Mouse (Mus musculus): ENCODE measurements around the gene Arl4c. TPM values are rescaled to one million over a fixed set of nuclear protein-coding genes. Genes with fewer than 3 reads are reported as not detected.

Arl4c gene
- polyA plus RNA-seq (2014; fragmentation: Nextera tagmentation; extraction: Ambion mirVana) = 23.0 and 26.2 TPM in 2 replicates

DNA sequence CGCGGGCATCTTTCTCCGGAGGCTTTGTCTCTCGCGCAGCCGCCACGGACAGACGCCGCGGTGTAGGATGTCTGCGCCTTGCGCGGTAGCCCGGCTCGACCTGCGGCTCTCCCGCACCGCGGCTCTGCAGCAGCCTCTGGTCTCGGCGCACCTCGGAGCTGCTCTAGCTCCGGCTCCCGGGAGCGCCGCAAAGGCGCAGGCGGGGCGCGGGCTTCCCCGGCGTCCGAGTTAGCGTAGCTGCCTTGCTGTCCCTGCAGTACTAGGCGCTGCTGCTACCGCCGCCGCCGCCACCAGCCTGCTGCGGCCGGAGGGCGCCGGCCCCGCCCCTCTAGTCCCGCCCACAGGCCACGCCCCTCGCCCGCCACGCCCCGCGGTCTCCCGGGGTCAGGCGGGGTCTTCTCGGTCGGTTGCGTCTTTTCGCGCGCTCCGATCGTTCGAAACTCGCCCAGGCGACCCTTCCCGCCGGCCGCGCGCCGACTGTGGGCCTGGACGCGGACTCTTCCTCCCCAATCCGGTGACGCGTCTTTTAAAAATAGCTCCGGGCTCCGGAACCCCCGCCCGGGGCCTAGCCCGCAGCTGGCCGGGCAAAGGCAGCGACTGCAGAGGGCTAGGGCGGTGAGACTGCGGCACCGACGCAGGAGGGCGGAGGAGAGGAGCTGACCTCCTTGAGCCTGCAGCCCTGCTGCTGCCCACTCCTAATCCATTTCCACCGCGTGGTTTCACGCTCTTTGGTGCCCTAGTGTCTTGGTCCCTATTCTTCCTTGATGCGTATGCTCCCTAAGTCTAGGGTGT is at the start of gene Arl4c:
Gene Arl4c (minus strand): TSS at position 352 of the 792 bp plus-strand sequence.
- Histone ChIP-seq H3K9me3 (ENCODE audit: control insufficient read depth, low read length) (no peaks in the 10 kb centered on the region), H3K4me1 (replicated peaks; ENCODE audit: control insufficient read depth, insufficient read depth, low read length) (peaks cover 22% of the 10 kb centered on the region), H3K4me3 (replicated peaks; ENCODE audit: low read length) (peak within 1 kb of the TSS; percentile 92), H3K4me2 (replicated peaks) (peak within 1 kb of the TSS; percentile 76), H3K27ac (peak within 1 kb of the TSS; percentile 98), H3K27me3 (ENCODE audit: control insufficient read depth, insufficient read depth, low read length) (no peaks in the 10 kb centered on the region), H3K9ac (peak within 1 kb of the TSS; percentile 99), H3K36me3 (replicated peaks; ENCODE audit: control insufficient read depth, insufficient read depth) (peaks cover 7% of the 10 kb centered on the region)
- WGBS = under 1% methylated on average over 85 of the region's 91 CpGs
- DNase-seq (ENCODE audit: low spot score) = peak; percentile 86
- ATAC-seq (ENCODE audit: low FRiP score) = peak; percentile 85

DNA sequence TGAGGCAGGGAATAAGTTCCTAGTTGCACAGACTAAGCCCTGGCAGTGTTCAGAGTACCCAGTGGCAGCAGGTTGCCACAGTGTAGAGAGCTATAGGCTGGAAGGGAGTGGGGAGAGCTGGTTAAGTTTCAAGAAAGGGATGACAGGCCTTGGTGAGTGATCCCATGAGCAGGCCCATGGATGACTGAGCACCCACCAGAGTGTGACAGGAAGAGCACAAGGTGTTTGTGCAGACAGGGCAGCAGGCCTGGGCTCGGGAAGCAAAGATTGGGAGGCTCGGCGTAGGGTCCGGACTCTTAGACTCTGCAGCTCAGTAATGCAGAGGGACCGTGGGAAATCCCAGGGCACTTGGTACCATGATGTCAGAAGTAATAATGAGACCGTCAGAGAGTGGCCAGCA is 49.3 kb upstream of the Arl4c start:
- Histone ChIP-seq H3K4me3 (replicated peaks; ENCODE audit: low read length) (no peak overlapping the region), H3K27me3 (ENCODE audit: control insufficient read depth, insufficient read depth, low read length) (no peaks in the 10 kb centered on the region), H3K9me3 (ENCODE audit: control insufficient read depth, low read length) (no peaks in the 10 kb centered on the region), H3K9ac (no peak overlapping the region), H3K27ac (no peak overlapping the region), H3K4me1 (replicated peaks; ENCODE audit: control insufficient read depth, insufficient read depth, low read length) (no peaks in the 10 kb centered on the region), H3K4me2 (replicated peaks) (no peak overlapping the region), H3K36me3 (replicated peaks; ENCODE audit: control insufficient read depth, insufficient read depth) (no peaks in the 10 kb centered on the region)
- no peak for DNase-seq (ENCODE audit: low spot score)
- ATAC-seq (ENCODE audit: low FRiP score) = no peak
- WGBS = 71% methylated on average over 6 of the region's 6 CpGs

DNA sequence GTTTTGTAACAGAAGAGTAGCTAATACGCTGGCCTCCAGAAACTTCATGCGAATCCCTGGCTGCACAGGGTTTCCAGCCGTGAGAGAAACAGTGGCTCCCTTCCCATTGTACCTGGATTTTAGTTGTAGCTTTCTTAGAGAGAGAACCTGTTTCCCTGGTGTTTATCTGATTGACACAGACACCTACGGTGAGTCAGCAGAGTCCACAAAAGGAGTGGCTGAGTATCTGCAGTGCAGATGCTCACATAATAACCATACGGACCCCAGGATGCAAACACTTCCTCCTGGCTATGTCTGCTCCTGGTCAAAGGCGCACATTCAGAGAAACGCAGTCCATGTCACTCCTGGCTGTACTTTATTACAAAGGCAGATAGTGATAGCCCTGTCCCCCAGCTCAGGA is 48.6 kb upstream of the Arl4c start:
- no peak overlapping the region for H3K27ac ChIP-seq
- 83% methylated on average over 7 of the region's 7 CpGs for WGBS
- ATAC-seq (ENCODE audit: low FRiP score) = no peak

GRCm38 (mm10) chr1:88750126-88750525 is 48.1 kb upstream of the Arl4c start:
- no peak for DNase-seq (ENCODE audit: low spot score)
- H3K27me3 ChIP-seq (ENCODE audit: control insufficient read depth, insufficient read depth, low read length) = no peaks in the 10 kb centered on the region
- no peak overlapping the region for H3K4me2 ChIP-seq (replicated peaks)
- H3K9ac ChIP-seq = no peak overlapping the region
- H3K9me3 ChIP-seq (ENCODE audit: control insufficient read depth, low read length) = no peaks in the 10 kb centered on the region
- H3K4me1 ChIP-seq (replicated peaks; ENCODE audit: control insufficient read depth, insufficient read depth, low read length) = no peaks in the 10 kb centered on the region
- 92% methylated on average over 3 of the region's 3 CpGs for WGBS
- ATAC-seq (ENCODE audit: low FRiP score) = no peak
- no peaks in the 10 kb centered on the region for H3K36me3 ChIP-seq (replicated peaks; ENCODE audit: control insufficient read depth, insufficient read depth)
- H3K4me3 ChIP-seq (replicated peaks; ENCODE audit: low read length) = no peak overlapping the region
- no peak overlapping the region for H3K27ac ChIP-seq

More for the DNA sequence above, 48.6 kb upstream of the Arl4c start:
- no peaks in the 10 kb centered on the region for H3K27me3 ChIP-seq (ENCODE audit: control insufficient read depth, insufficient read depth, low read length)
- DNase-seq (ENCODE audit: low spot score) = no peak
- H3K9ac ChIP-seq = no peak overlapping the region
- no peaks in the 10 kb centered on the region for H3K9me3 ChIP-seq (ENCODE audit: control insufficient read depth, low read length)
- no peak overlapping the region for H3K4me3 ChIP-seq (replicated peaks; ENCODE audit: low read length)
- no peaks in the 10 kb centered on the region for H3K36me3 ChIP-seq (replicated peaks; ENCODE audit: control insufficient read depth, insufficient read depth)
- H3K4me2 ChIP-seq (replicated peaks) = no peak overlapping the region
- H3K4me1 ChIP-seq (replicated peaks; ENCODE audit: control insufficient read depth, insufficient read depth, low read length) = no peaks in the 10 kb centered on the region

GRCm38 (mm10) chr1:88749106-88749505 is 47.1 kb upstream of the Arl4c start:
- no peak overlapping the region for H3K4me2 ChIP-seq (replicated peaks)
- 84% methylated on average over 8 of the region's 8 CpGs for WGBS
- no peak for ATAC-seq (ENCODE audit: low FRiP score)
- no peaks in the 10 kb centered on the region for H3K9me3 ChIP-seq (ENCODE audit: control insufficient read depth, low read length)
- H3K27ac ChIP-seq = no peak overlapping the region
- H3K27me3 ChIP-seq (ENCODE audit: control insufficient read depth, insufficient read depth, low read length) = no peaks in the 10 kb centered on the region
- H3K4me3 ChIP-seq (replicated peaks; ENCODE audit: low read length) = no peak overlapping the region
- H3K4me1 ChIP-seq (replicated peaks; ENCODE audit: control insufficient read depth, insufficient read depth, low read length) = no peaks in the 10 kb centered on the region
- H3K9ac ChIP-seq = no peak overlapping the region
- DNase-seq (ENCODE audit: low spot score) = no peak
- no peaks in the 10 kb centered on the region for H3K36me3 ChIP-seq (replicated peaks; ENCODE audit: control insufficient read depth, insufficient read depth)

DNA sequence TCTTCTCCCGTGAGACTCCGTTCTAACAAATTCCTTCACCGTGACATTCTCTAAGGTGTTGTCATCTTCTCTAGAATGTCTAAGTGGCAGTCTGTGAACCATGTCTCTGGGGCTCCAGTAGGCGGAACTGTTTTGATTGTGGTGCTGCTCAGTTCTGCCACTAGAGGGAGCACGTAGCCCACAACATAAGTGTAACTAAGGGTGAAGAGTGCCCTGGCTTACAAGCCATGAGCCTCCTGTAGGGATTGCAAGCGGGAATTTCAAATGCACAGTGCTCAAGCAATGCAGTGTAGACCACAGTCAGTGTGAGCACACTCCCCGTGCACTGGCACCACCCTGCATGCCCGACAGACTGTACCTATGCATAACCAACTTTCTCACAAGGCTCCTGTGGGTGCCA is 43.2 kb upstream of the Arl4c start:
- H3K4me2 ChIP-seq (replicated peaks) = no peak overlapping the region
- no peaks in the 10 kb centered on the region for H3K36me3 ChIP-seq (replicated peaks; ENCODE audit: control insufficient read depth, insufficient read depth)
- H3K4me3 ChIP-seq (replicated peaks; ENCODE audit: low read length) = no peak overlapping the region
- H3K9ac ChIP-seq = no peak overlapping the region
- no peaks in the 10 kb centered on the region for H3K4me1 ChIP-seq (replicated peaks; ENCODE audit: control insufficient read depth, insufficient read depth, low read length)
- no peaks in the 10 kb centered on the region for H3K9me3 ChIP-seq (ENCODE audit: control insufficient read depth, low read length)
- DNase-seq (ENCODE audit: low spot score) (peak; percentile 94), ATAC-seq (ENCODE audit: low FRiP score) (peak; percentile 77)
- H3K27ac ChIP-seq = no peak overlapping the region
- H3K27me3 ChIP-seq (ENCODE audit: control insufficient read depth, insufficient read depth, low read length) = no peaks in the 10 kb centered on the region
- WGBS = 6% methylated on average over 8 of the region's 8 CpGs

DNA sequence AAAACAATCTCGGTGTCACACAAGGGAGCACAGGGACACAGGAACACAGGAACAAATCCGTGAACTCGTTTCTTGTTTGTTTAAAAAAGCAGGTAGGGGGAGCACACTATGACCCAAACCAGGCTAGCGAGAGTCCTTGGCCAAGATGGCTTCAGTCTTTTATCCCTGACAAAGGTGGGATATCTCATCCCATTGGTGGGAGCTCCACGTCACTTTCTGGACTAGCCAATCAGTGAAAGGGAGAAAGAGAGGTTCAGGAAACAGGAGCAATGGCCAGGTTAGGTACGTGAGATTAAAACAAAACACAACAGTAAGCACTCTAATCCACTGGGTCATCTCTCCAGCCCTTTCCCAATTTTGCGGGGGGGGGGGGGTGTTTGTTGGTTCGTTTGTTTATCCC is 42.2 kb upstream of the Arl4c start:
- no peak overlapping the region for H3K9ac ChIP-seq

DNA sequence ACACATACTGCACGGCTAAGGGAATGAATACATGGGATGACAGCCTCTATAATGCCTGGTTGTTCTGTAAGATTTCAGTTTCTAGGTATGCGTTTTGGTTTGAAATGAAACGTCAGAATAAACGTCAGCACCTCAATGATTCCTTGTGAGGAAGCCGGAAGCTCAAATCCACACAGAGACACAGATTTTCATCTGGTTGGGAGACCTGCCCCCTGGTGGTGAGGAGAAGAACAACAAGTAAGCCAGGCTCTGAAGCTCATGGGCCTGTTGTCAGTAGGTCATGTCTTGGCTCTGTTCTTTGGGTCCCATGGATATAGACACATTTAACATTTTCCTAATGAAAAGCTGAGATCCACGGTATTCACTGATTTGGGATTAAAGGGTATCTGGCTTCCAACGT is 40.4 kb upstream of the Arl4c start:
- H3K4me2 ChIP-seq (replicated peaks) = no peak overlapping the region
- H3K4me1 ChIP-seq (replicated peaks; ENCODE audit: control insufficient read depth, insufficient read depth, low read length) = no peaks in the 10 kb centered on the region
- ATAC-seq (ENCODE audit: low FRiP score) (no peak), DNase-seq (ENCODE audit: low spot score) (peak; percentile 86)
- H3K9ac ChIP-seq = no peak overlapping the region
- H3K27me3 ChIP-seq (ENCODE audit: control insufficient read depth, insufficient read depth, low read length) = no peaks in the 10 kb centered on the region
- no peaks in the 10 kb centered on the region for H3K36me3 ChIP-seq (replicated peaks; ENCODE audit: control insufficient read depth, insufficient read depth)
- H3K4me3 ChIP-seq (replicated peaks; ENCODE audit: low read length) = no peak overlapping the region
- 54% methylated on average over 7 of the region's 7 CpGs for WGBS
- H3K9me3 ChIP-seq (ENCODE audit: control insufficient read depth, low read length) = no peaks in the 10 kb centered on the region
- H3K27ac ChIP-seq = no peak overlapping the region

More for the DNA sequence above, 42.2 kb upstream of the Arl4c start:
- H3K27me3 ChIP-seq (ENCODE audit: control insufficient read depth, insufficient read depth, low read length) = no peaks in the 10 kb centered on the region
- DNase-seq (ENCODE audit: low spot score) (no peak), ATAC-seq (ENCODE audit: low FRiP score) (no peak)
- no peak overlapping the region for H3K4me2 ChIP-seq (replicated peaks)
- H3K27ac ChIP-seq = no peak overlapping the region
- no peak overlapping the region for H3K4me3 ChIP-seq (replicated peaks; ENCODE audit: low read length)
- WGBS = 74% methylated on average over 8 of the region's 8 CpGs
- no peaks in the 10 kb centered on the region for H3K36me3 ChIP-seq (replicated peaks; ENCODE audit: control insufficient read depth, insufficient read depth)
- H3K4me1 ChIP-seq (replicated peaks; ENCODE audit: control insufficient read depth, insufficient read depth, low read length) = no peaks in the 10 kb centered on the region
- H3K9me3 ChIP-seq (ENCODE audit: control insufficient read depth, low read length) = no peaks in the 10 kb centered on the region

DNA sequence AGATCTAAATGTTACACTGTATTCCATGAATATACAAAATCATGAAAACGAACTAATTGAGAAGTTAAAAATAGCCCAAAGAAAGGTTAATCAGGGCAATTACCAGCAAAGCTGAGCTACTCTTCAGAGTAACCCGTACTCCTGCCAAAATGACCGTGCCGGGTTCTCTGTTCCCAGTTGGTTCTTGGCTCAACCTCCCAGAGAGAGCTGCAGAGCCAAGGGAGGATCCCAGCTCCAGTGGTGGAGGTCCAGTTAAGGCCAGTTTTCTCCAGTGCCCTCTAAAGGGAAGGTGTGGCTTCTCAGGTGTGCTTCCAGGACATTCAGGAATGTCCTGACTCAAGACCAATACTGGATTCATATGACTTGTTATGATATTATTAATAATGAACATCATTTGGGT is 37.5 kb upstream of the Arl4c start:
- H3K9ac ChIP-seq = no peak overlapping the region
- 81% methylated on average over 4 of the region's 4 CpGs for WGBS

More for the DNA sequence above, 37.5 kb upstream of the Arl4c start:
- H3K9me3 ChIP-seq (ENCODE audit: control insufficient read depth, low read length) = no peaks in the 10 kb centered on the region
- H3K27ac ChIP-seq = no peak overlapping the region
- DNase-seq (ENCODE audit: low spot score) (no peak), ATAC-seq (ENCODE audit: low FRiP score) (no peak)
- no peaks in the 10 kb centered on the region for H3K27me3 ChIP-seq (ENCODE audit: control insufficient read depth, insufficient read depth, low read length)
- H3K36me3 ChIP-seq (replicated peaks; ENCODE audit: control insufficient read depth, insufficient read depth) = no peaks in the 10 kb centered on the region
- H3K4me1 ChIP-seq (replicated peaks; ENCODE audit: control insufficient read depth, insufficient read depth, low read length) = no peaks in the 10 kb centered on the region
- no peak overlapping the region for H3K4me3 ChIP-seq (replicated peaks; ENCODE audit: low read length)
- H3K4me2 ChIP-seq (replicated peaks) = no peak overlapping the region

Measured in hindbrain, embryonic 14.5 days (tissue).